Comparison of ENCODE assay signal across 18 mouse cellular contexts in genomic region chr15:96880066-96880465, GRCm38 (mm10).
"Had no signal": no experiment of that assay in that cellular context is flagged by ENCODE, and none has a peak within 500 bp of the region (broad histone marks: within the 10 kb centered on the region; RNA-seq: fewer than 3 reads in every experiment).

No protein-coding gene starts in this region.

- H3K36me3 ChIP-seq: midbrain, embryonic 10.5 days; neural tube, embryonic 13.5 days; neural tube, embryonic 15.5 days had no signal

- ATAC-seq: midbrain, embryonic 16.5 days had no signal

- H3K27me3 ChIP-seq: neural tube, embryonic 13.5 days; neural tube, embryonic 15.5 days had no signal

- H3K4me1 ChIP-seq: midbrain, embryonic 10.5 days; neural tube, embryonic 13.5 days; neural tube, embryonic 15.5 days had no signal

- H3K4me2 ChIP-seq: lung, embryonic 14.5 days; neural tube, embryonic 13.5 days; neural tube, embryonic 15.5 days had no signal

- DNase-seq: lung, adult 18-20 months; lung, embryonic 14.5 days; lung, postnatal 10 days; lung, postnatal 4 days; midbrain, embryonic 14.5 days; retina, postnatal 1 day; right cerebral cortex, adult 18-20 months; right cerebral cortex, postnatal 25 days; right cerebral cortex, postnatal 4 days; spleen, adult 18-20 months; thymus, adult 18-20 months; thymus, postnatal 14 days; thymus, postnatal 36 days had no signal

- H3K9me3 ChIP-seq: midbrain, embryonic 10.5 days; neural tube, embryonic 13.5 days; neural tube, embryonic 15.5 days had no signal

- H3K9ac ChIP-seq: lung, embryonic 14.5 days; neural tube, embryonic 13.5 days; neural tube, embryonic 15.5 days had no signal

- H3K4me3 ChIP-seq: midbrain, embryonic 10.5 days; myocyte; neural tube, embryonic 13.5 days; neural tube, embryonic 15.5 days had no signal

- H3K27ac ChIP-seq: midbrain, embryonic 10.5 days; neural tube, embryonic 13.5 days; neural tube, embryonic 15.5 days had no signal
